ENCODE assay signal across 8 mouse cellular contexts in the genomic region with DNA sequence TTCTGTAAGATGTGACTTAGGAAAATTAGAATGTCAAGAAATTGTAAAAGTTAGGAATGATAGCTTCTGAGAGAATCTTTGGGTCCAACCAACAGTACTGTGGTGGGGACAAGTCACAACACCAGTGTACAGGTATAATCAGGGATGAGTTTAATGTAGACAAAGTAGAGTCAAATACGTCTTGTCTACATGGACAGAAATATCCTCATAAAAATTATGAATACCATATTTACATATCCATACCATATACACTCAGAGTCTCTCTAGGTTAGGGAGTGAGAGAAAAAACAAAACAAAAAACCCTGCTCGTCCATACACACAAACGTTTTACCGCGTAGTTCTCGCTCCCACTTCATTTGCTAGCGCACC. TPM values are rescaled to one million over a fixed set of nuclear protein-coding genes. Genes with fewer than 3 reads are reported as not detected.
DNase-seq lines count a peak whose midpoint lies in the region; ATAC-seq and TF ChIP-seq lines count a peak whose summit lies in the region.

No protein-coding gene starts in this region.

- peak overlapping the region; percentile 77 for H3K9ac ChIP-seq in liver, embryonic 12.5 days

- no peak for DNase-seq in testis, postnatal 14 days (ENCODE audit: low spot score)
- no peak for DNase-seq in right cerebral cortex, postnatal 36 days (ENCODE audit: low spot score in 2 of 2)
- DNase-seq in frontal cortex, postnatal 14 days (ENCODE audit: low spot score in 2 of 2) = no peak
- no peak for DNase-seq in kidney, postnatal 36 days

- peak overlapping the region; percentile 98 for H3K4me3 ChIP-seq in erythroblast, embryonic 14.5 days (replicated peaks)
- H3K4me3 ChIP-seq in testis, adult 2 months (ENCODE audit: control insufficient read depth, low read depth, low read length) = peak overlapping the region; percentile 98
- peak overlapping the region; percentile 90 for H3K4me3 ChIP-seq in liver, embryonic 12.5 days

- H3K27me3 ChIP-seq in erythroblast, embryonic 14.5 days (ENCODE audit: control insufficient read depth) = peaks cover 31% of the 10 kb centered on the region
- no peaks in the 10 kb centered on the region for H3K27me3 ChIP-seq in testis, adult 2 months (ENCODE audit: control insufficient read depth, insufficient read depth, low read length)
- peaks cover 13% of the 10 kb centered on the region; the same call in 1 of the 2 replicates for H3K27me3 ChIP-seq in liver, embryonic 12.5 days (replicated peaks)

- H3K9me3 ChIP-seq in erythroblast, embryonic 14.5 days (ENCODE audit: control insufficient read depth, low read length) = peaks cover 4% of the 10 kb centered on the region
- H3K9me3 ChIP-seq in liver, embryonic 12.5 days (replicated peaks) = no peaks in the 10 kb centered on the region

- H3K4me2 ChIP-seq in liver, embryonic 12.5 days = peak overlapping the region; percentile 76

- 2% methylated on average over 7 of the region's 7 CpGs for WGBS in liver, embryonic 12.5 days (ENCODE audit: insufficient replicate concordance)

- no peak for TF ChIP-seq CTCF in testis, adult 2 months (IDR thresholded peaks at IDR 0.05; ENCODE audit: control insufficient read depth, insufficient read depth, insufficient replicate concordance, low read depth, low read length)

- peaks cover 30% of the 10 kb centered on the region for H3K36me3 ChIP-seq in erythroblast, embryonic 14.5 days (ENCODE audit: control insufficient read depth)
- H3K36me3 ChIP-seq in testis, adult 2 months (ENCODE audit: control insufficient read depth, insufficient read depth, low read length) = no peaks in the 10 kb centered on the region
- H3K36me3 ChIP-seq in liver, embryonic 12.5 days = peaks cover 18% of the 10 kb centered on the region

- H3K27ac ChIP-seq in testis, adult 2 months (ENCODE audit: control insufficient read depth, insufficient read depth, low read depth, low read length) = peak overlapping the region; percentile 73
- peak overlapping the region; percentile 86; the same call in 1 of the 2 replicates for H3K27ac ChIP-seq in liver, embryonic 12.5 days

- TF ChIP-seq POLR2A in testis, adult 2 months (IDR thresholded peaks at IDR 0.05; ENCODE audit: control insufficient read depth, low read depth, low read length) = no peak

- peaks cover 50% of the 10 kb centered on the region for H3K4me1 ChIP-seq in erythroblast, embryonic 14.5 days (ENCODE audit: control insufficient read depth)
- H3K4me1 ChIP-seq in testis, adult 2 months (ENCODE audit: control insufficient read depth, insufficient read depth, low read length) = no peaks in the 10 kb centered on the region; the same call in 1 of the 2 replicates
- peaks cover 38% of the 10 kb centered on the region for H3K4me1 ChIP-seq in liver, embryonic 12.5 days

- ATAC-seq in erythroblast, adult 5-6 weeks (replicated peaks; ENCODE audit: low FRiP score, poor library complexity, severe bottlenecking) = no peak; the same call in 1 of the 2 replicates
- no peak; the same call in 1 of the 2 replicates for ATAC-seq in liver, embryonic 12.5 days

RNA-seq across cellular contexts. Expression of gene March8, which starts 0.4 kb away (rescaled TPM):
- polyA plus RNA-seq in erythroblast, embryonic 14.5 days (2012) = 4.5 and 5.5 TPM in 2 replicates
- total RNA-seq in erythroblast, adult 5-6 weeks (2015; ENCODE audit: low replicate concordance) = 546 and 733 TPM in 2 replicates
- total RNA-seq in erythroblast, adult 5-6 weeks (2017; ENCODE audit: low replicate concordance) = 1,003 and 1,028 TPM in 2 replicates
- polyA plus RNA-seq in testis, adult 2 months (2012; rRNA removed) = 19.2 and 20.0 TPM in 2 replicates
- polyA plus RNA-seq in liver, embryonic 12.5 days (2016; fragmentation: Nextera tagmentation; extraction: Ambion mirVana) = 85.2 and 94.3 TPM in 2 replicates
